Mouse (Mus musculus) Patski (cell line): ENCODE data around the gene Pth2. TPM values are rescaled to one million over a fixed set of nuclear protein-coding genes. Genes with fewer than 3 reads are reported as not detected.
A peak's percentile ranks its signal among the peaks of the same experiment; 100 is the strongest.

Experiments used
- ATAC-seq: fragments of 100-300 bp; one replicate; pipeline ENCODE4 v1.8.0; 2021
- CTCF ChIA-PET: fragments of 350-600 bp; sonication (Branson Sonifier 250); formaldehyde crosslinking; loops from one replicate; lab custom pipeline; 2022; ENCODE audit warnings: inconsistent platforms; lab: Charles Lee
- POLR2A ChIA-PET: fragments of 350-600 bp; sonication (Branson Sonifier 250); formaldehyde crosslinking; loops from one replicate; lab custom pipeline; 2022; ENCODE audit warnings: antibody characterized with exemption, inconsistent platforms; lab: Charles Lee
- DNase-seq: peaks from one replicate; pipeline ENCODE4 v3.0.0-alpha.2; 2011; ENCODE audit warnings: low read depth, low spot score
- H3K27me3 ChIP-seq: fragments of 371-371 bp; one replicate; pipeline ENCODE4 v1.5.1; 2021
- CTCF ChIP-seq: fragments of 100-300 bp; IDR thresholded peaks from one replicate; pipeline ENCODE4 v1.5.1; 2021
- in situ Hi-C: fragments of 300-500 bp; cut with MboI; formaldehyde crosslinking; loops from 3 replicates; pipeline ENCODE4 v1.11.1; 2018; ENCODE audit warnings: low pct_unique_long_range_greater_than_20kb, mixed read lengths
- polyA plus RNA-seq: library from polyadenylated mRNA; unstranded; gene quantifications from one replicate; pipeline ENCODE4 v1.2.3, GENCODE M21; 2021

Gene Pth2
- polyA plus RNA-seq, 1 experiment from 2014 or later = not detected

- POLR2A ChIA-PET = interaction anchor here (1.2 kb wide), 1 partner anchor 13 kb away, joined by 3 read pairs; no protein-coding TSS in a partner anchor
- DNase-seq = peak; percentile 55
- peak; percentile 75 for ATAC-seq
- in situ Hi-C loops = loop anchor here (10.0 kb wide), 1 partner anchor 193 kb away; no protein-coding TSS in a partner anchor
- H3K27me3 ChIP-seq = peaks cover 25% of the 10 kb centered on the region
- CTCF ChIA-PET = interaction anchor here (0.7 to 2.7 kb wide), 13 partner anchors 7 to 138 kb away, joined by 3 to 30 read pairs (median 5); partner anchors contain the start of genes Aldh16a1, Ccdc155 and Pih1d1
- TF ChIP-seq CTCF = no peak
Observed at GRCm38 (mm10) chr7:45161612-45162473, 19.0 kb upstream of the Pth2 start.

GRCm38 (mm10) chr7:45162551-45162950 lies 18.2 kb upstream of the Pth2 start:
- no peak for TF ChIP-seq CTCF
- ATAC-seq = no peak
- ChIA-PET POLR2A (interaction anchor here (1.2 kb wide), 1 partner anchor 12 kb away, joined by 3 read pairs; no protein-coding TSS in a partner anchor), CTCF (interaction anchor here (0.8 to 2.7 kb wide), 13 partner anchors 8 to 137 kb away, joined by 3 to 30 read pairs (median 5); partner anchors contain the start of genes Aldh16a1, Ccdc155 and Pih1d1)
- in situ Hi-C loops = loop anchor here (10.0 kb wide), 1 partner anchor 192 kb away; no protein-coding TSS in a partner anchor
- H3K27me3 ChIP-seq = peaks cover 29% of the 10 kb centered on the region
- no peak for DNase-seq

GRCm38 (mm10) chr7:45162996-45163615 lies 17.7 kb upstream of the Pth2 start:
- no peak for TF ChIP-seq CTCF
- DNase-seq (no peak), ATAC-seq (no peak)
- peaks cover 33% of the 10 kb centered on the region for H3K27me3 ChIP-seq
- POLR2A ChIA-PET = interaction anchor here (1.2 kb wide), 1 partner anchor 11 kb away, joined by 3 read pairs; no protein-coding TSS in a partner anchor
- CTCF ChIA-PET = interaction anchor here (1.1 to 2.7 kb wide), 8 partner anchors 8 to 137 kb away, joined by 3 to 30 read pairs (median 6); partner anchors contain the start of genes Aldh16a1 and Pih1d1
- in situ Hi-C loops = loop anchor here (10.0 kb wide), 1 partner anchor 192 kb away; no protein-coding TSS in a partner anchor

- POLR2A ChIA-PET = no interaction called here
- peaks cover 41% of the 10 kb centered on the region for H3K27me3 ChIP-seq
- in situ Hi-C loops = loop anchor here (10.0 kb wide), 1 partner anchor 191 kb away; no protein-coding TSS in a partner anchor
- CTCF ChIA-PET = interaction anchor here (1.0 to 2.7 kb wide), 6 partner anchors 9 to 136 kb away, joined by 3 to 8 read pairs (median 4); partner anchors contain the start of genes Aldh16a1 and Pih1d1
- TF ChIP-seq CTCF = no peak
- DNase-seq (no peak), ATAC-seq (no peak)
Observed at GRCm38 (mm10) chr7:45163735-45164490, 16.9 kb upstream of the Pth2 start, which contains the start of gene Slc17a7. Gene Slc17a7, plus strand, starts transcription at chr7:45163949.

- DNase-seq (no peak), ATAC-seq (no peak)
- ChIA-PET CTCF (interaction anchor here (1.0 to 1.2 kb wide), 2 partner anchors 22 to 33 kb away, joined by 3 to 6 read pairs; no protein-coding TSS in a partner anchor), POLR2A (no interaction called here)
- peaks cover 48% of the 10 kb centered on the region for H3K27me3 ChIP-seq
- in situ Hi-C loops = loop anchor here (10.0 kb wide), 1 partner anchor 190 kb away; no protein-coding TSS in a partner anchor
- no peak for TF ChIP-seq CTCF
Observed at GRCm38 (mm10) chr7:45164833-45165232, 16.0 kb upstream of the Pth2 start.

GRCm38 (mm10) chr7:45165701-45166100 lies 15.1 kb upstream of the Pth2 start:
- ATAC-seq = no peak
- no peak for DNase-seq
- ChIA-PET POLR2A (no interaction called here), CTCF (no interaction called here)
- TF ChIP-seq CTCF = no peak
- peaks cover 50% of the 10 kb centered on the region for H3K27me3 ChIP-seq
- in situ Hi-C loops = loop anchor here (10.0 kb wide), 1 partner anchor 189 kb away; no protein-coding TSS in a partner anchor

GRCm38 (mm10) chr7:45166950-45167401 lies 13.8 kb upstream of the Pth2 start:
- no peak for DNase-seq
- in situ Hi-C loops = loop anchor here (10.0 kb wide), 1 partner anchor 188 kb away; no protein-coding TSS in a partner anchor
- ChIA-PET POLR2A (no interaction called here), CTCF (no interaction called here)
- ATAC-seq = no peak
- TF ChIP-seq CTCF = no peak
- H3K27me3 ChIP-seq = peaks cover 50% of the 10 kb centered on the region

GRCm38 (mm10) chr7:45167761-45168445 lies 12.9 kb upstream of the Pth2 start:
- CTCF ChIA-PET = no interaction called here
- ATAC-seq = no peak
- POLR2A ChIA-PET = no interaction called here
- peaks cover 50% of the 10 kb centered on the region for H3K27me3 ChIP-seq
- no peak for TF ChIP-seq CTCF
- no peak for DNase-seq
- in situ Hi-C loops = loop anchor here (10.0 kb wide), 1 partner anchor 187 kb away; no protein-coding TSS in a partner anchor

GRCm38 (mm10) chr7:45168656-45169055 lies 12.1 kb upstream of the Pth2 start:
- no peak for ATAC-seq
- POLR2A ChIA-PET = no interaction called here

More at GRCm38 (mm10) chr7:45168656-45169055, 12.1 kb upstream of the Pth2 start:
- H3K27me3 ChIP-seq = peaks cover 46% of the 10 kb centered on the region
- CTCF ChIA-PET = no interaction called here
- in situ Hi-C loops = loop anchor here (10.0 kb wide), 1 partner anchor 186 kb away; no protein-coding TSS in a partner anchor
- DNase-seq = no peak
- TF ChIP-seq CTCF = no peak
